Mouse (Mus musculus) thymus, postnatal 14 days (tissue): ENCODE measurements around the gene Ncf1.

Source experiments
- DNase-seq: peaks from one replicate; pipeline ENCODE4 v3.0.0; 2021

The Ncf1 gene

GRCm38 (mm10) chr5:134206721-134207120 is 22.7 kb downstream of the Ncf1 start:
- DNase-seq = no peak

GRCm38 (mm10) chr5:134193664-134194063 is 35.8 kb downstream of the Ncf1 start:
- no peak for DNase-seq

GRCm38 (mm10) chr5:134188571-134188970 is 40.9 kb downstream of the Ncf1 start:
- DNase-seq = peak; percentile 51

GRCm38 (mm10) chr5:134186961-134187731 is 42.3 kb downstream of the Ncf1 start:
- peak; percentile 74 for DNase-seq

GRCm38 (mm10) chr5:134186059-134186458 is 43.4 kb downstream of the Ncf1 start:
- no peak for DNase-seq

GRCm38 (mm10) chr5:134183880-134184808 is 45.3 kb downstream of the Ncf1 start, which contains the start of gene Gtf2ird2:
Gtf2ird2 (plus strand) TSS chr5:134184019.
- DNase-seq = peak; percentile 100

- no peak for DNase-seq
Observed at GRCm38 (mm10) chr5:134183162-134183561, 46.3 kb downstream of the Ncf1 start.

- DNase-seq = no peak
Observed at GRCm38 (mm10) chr5:134182735-134183134, 46.7 kb downstream of the Ncf1 start.

GRCm38 (mm10) chr5:134182172-134182571 is 47.3 kb downstream of the Ncf1 start:
- no peak for DNase-seq

GRCm38 (mm10) chr5:134179871-134180270 is 49.6 kb downstream of the Ncf1 start:
- peak; percentile 88 for DNase-seq

- no peak for DNase-seq
Observed at GRCm38 (mm10) chr5:134178536-134178935, 50.9 kb downstream of the Ncf1 start.

- peak; percentile 84 for DNase-seq
Observed at GRCm38 (mm10) chr5:134176169-134176881, 53.1 kb downstream of the Ncf1 start, which contains the start of gene Rcc1l. Rcc1l (minus strand) TSS chr5:134176774.

- DNase-seq = no peak
Observed at GRCm38 (mm10) chr5:134175696-134176095, 53.7 kb downstream of the Ncf1 start.

- peak; percentile 52 for DNase-seq
Observed at GRCm38 (mm10) chr5:134173206-134173605, 56.2 kb downstream of the Ncf1 start.

- no peak for DNase-seq
Observed at GRCm38 (mm10) chr5:134170167-134170566, 59.3 kb downstream of the Ncf1 start.
